25 mouse cellular contexts compared by ENCODE assay signal in the genomic region with DNA sequence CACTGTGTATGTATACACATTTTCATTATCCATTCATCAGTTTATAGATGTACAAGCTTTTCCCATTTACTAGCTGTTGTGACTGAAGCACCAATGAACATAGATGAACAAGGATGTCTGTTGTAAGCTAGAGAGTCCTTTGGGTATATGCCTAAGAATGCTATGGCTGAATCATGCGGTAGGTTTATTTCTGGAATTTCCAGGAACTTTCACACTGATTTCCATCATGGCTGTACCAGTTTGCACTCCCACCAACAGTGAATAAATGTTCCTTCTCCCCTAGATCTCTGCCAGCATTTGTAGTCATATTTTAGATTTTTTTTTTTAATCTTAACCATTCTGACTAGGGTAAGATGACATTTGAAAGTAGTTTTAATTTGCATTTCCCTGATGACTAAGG.
A peak's percentile ranks its signal among the peaks of the same experiment; 100 is the strongest.
DNase-seq lines count a peak whose midpoint lies in the region; ATAC-seq lines count a peak whose summit lies in the region.
"Had no signal": no experiment of that assay in that cellular context is flagged by ENCODE, and none has a peak within 500 bp of the region (broad histone marks: within the 10 kb centered on the region; RNA-seq: fewer than 3 reads in every experiment).

No protein-coding gene starts in this region.

- WGBS in forebrain, embryonic 12.5 days: 98% methylated on average over 1 of the region's 1 CpGs

- H3K36me3 ChIP-seq in forebrain, embryonic 12.5 days (replicated peaks): no peaks in the 10 kb centered on the region
- H3K36me3 ChIP-seq: heart, embryonic 12.5 days; hindbrain, embryonic 15.5 days; limb, embryonic 12.5 days; liver, embryonic 15.5 days had no signal

- no peak overlapping the region for H3K9ac ChIP-seq in forebrain, embryonic 12.5 days
- H3K9ac ChIP-seq: forebrain, postnatal 0 days; heart, embryonic 12.5 days; hindbrain, embryonic 15.5 days; limb, embryonic 12.5 days; liver, embryonic 15.5 days; lung, embryonic 14.5 days had no signal

- H3K27me3 ChIP-seq in forebrain, embryonic 12.5 days: no peaks in the 10 kb centered on the region
- H3K27me3 ChIP-seq: hindbrain, embryonic 15.5 days; limb, embryonic 12.5 days; liver, embryonic 15.5 days had no signal

- peak; percentile 7 for DNase-seq in layer of hippocampus, adult 9-10 months (ENCODE audit: low spot score)
- no peak for DNase-seq in layer of hippocampus, postnatal 36 days
- DNase-seq in right cerebral cortex, adult 18-20 months: peak; percentile 53
- no peak for DNase-seq in right cerebral cortex, postnatal 10 days (ENCODE audit: low spot score in 2 of 2)
- peak; percentile 18 to 72 for DNase-seq in left cerebral cortex, postnatal 14 days (ENCODE audit: low spot score in 2 of 2)
- DNase-seq: adrenal gland, postnatal 25 days; B cell, adult 2 months; cerebellum, adult 18-20 months; cerebellum, postnatal 10 days; forebrain, postnatal 0 days; gastrocnemius, adult 2 months; gastrocnemius, postnatal 36 days; heart, adult 2 months; kidney, adult 11 months; kidney, postnatal 14 days; lung, embryonic 14.5 days; lung, postnatal 14 days; midbrain, embryonic 14.5 days had no signal

- no peak overlapping the region for H3K27ac ChIP-seq in forebrain, embryonic 12.5 days
- H3K27ac ChIP-seq: gastrocnemius, adult 2 months; heart, adult 2 months; hindbrain, embryonic 15.5 days; limb, embryonic 12.5 days; liver, embryonic 15.5 days had no signal

- no peak overlapping the region for H3K4me2 ChIP-seq in forebrain, embryonic 12.5 days
- H3K4me2 ChIP-seq: heart, embryonic 12.5 days; hindbrain, embryonic 15.5 days; limb, embryonic 12.5 days; liver, embryonic 15.5 days; lung, embryonic 14.5 days had no signal

- H3K9me3 ChIP-seq in forebrain, embryonic 12.5 days: no peaks in the 10 kb centered on the region
- H3K9me3 ChIP-seq: heart, embryonic 12.5 days; hindbrain, embryonic 15.5 days; limb, embryonic 12.5 days; liver, embryonic 15.5 days had no signal

- H3K4me1 ChIP-seq in forebrain, embryonic 12.5 days: no peaks in the 10 kb centered on the region
- H3K4me1 ChIP-seq: heart, embryonic 12.5 days; hindbrain, embryonic 15.5 days; limb, embryonic 12.5 days; liver, embryonic 15.5 days had no signal

- ATAC-seq in forebrain, embryonic 12.5 days (ENCODE audit: low FRiP score): no peak
- ATAC-seq: forebrain, postnatal 0 days; inflammation-experienced regulatory T-cells, adult 6 months had no signal

- intact Hi-C loops in left cerebral cortex, postnatal 14 days (cut with DNase I): no loop called here

- no peak overlapping the region for H3K4me3 ChIP-seq in forebrain, embryonic 12.5 days (replicated peaks)
- H3K4me3 ChIP-seq: erythroblast, embryonic 14.5 days; gastrocnemius, adult 2 months; heart, adult 2 months; heart, embryonic 12.5 days; hindbrain, embryonic 15.5 days; limb, embryonic 12.5 days; liver, embryonic 15.5 days had no signal

Comparison
In these comparisons a context has a peak if more than half of its experiments do, and no peak if none do; other contexts are left out.
1. DNase-seq: peak in layer of hippocampus, adult 9-10 months (single experiment), right cerebral cortex, adult 18-20 months (single experiment) and left cerebral cortex, postnatal 14 days (2 of 2); none in layer of hippocampus, postnatal 36 days (0 of 2) and right cerebral cortex, postnatal 10 days (0 of 2).